In the genomic region with DNA sequence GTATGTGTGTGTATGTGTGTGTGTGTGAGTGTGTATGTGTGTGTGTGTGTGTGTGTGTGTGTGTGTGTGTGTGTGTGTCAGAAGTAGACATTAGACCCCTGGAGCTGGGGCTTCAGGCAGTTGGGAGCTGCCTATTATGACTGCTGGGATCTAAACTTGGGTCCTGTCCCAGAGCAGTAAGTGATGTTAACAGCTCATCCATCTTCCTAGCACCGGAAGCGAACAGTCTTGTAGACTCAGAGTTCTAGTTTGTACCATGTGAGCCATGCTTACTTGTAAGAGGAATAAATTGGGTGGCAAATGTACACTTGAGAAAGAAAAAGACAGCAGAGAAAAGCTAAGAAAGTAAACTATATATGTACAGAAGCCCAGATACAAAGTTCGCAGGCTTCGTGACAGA, we compare ENCODE assay signal across 23 mouse cellular contexts.
A peak's percentile ranks its signal among the peaks of the same experiment; 100 is the strongest.
DNase-seq lines count a peak whose midpoint lies in the region; ATAC-seq and TF ChIP-seq lines count a peak whose summit lies in the region.
"Had no signal": no experiment of that assay in that cellular context is flagged by ENCODE, and none has a peak within 500 bp of the region (broad histone marks: within the 10 kb centered on the region; RNA-seq: fewer than 3 reads in every experiment).

No protein-coding gene starts in this region.

- H3K27ac ChIP-seq in lung, embryonic 15.5 days: peak overlapping the region; percentile 72
- H3K27ac ChIP-seq in lung, postnatal 0 days (ENCODE audit: low read length): no peak overlapping the region
- H3K27ac ChIP-seq: embryonic facial prominence, embryonic 12.5 days; embryonic facial prominence, embryonic 15.5 days; heart, adult 2 months; heart, embryonic 10.5 days; hindbrain, embryonic 12.5 days; hindbrain, embryonic 15.5 days had no signal

- no peaks in the 10 kb centered on the region for H3K27me3 ChIP-seq in lung, embryonic 15.5 days
- H3K27me3 ChIP-seq in lung, postnatal 0 days (replicated peaks; ENCODE audit: insufficient read depth, low read length): no peaks in the 10 kb centered on the region
- H3K27me3 ChIP-seq: embryonic facial prominence, embryonic 12.5 days; embryonic facial prominence, embryonic 15.5 days; hindbrain, embryonic 12.5 days; hindbrain, embryonic 15.5 days had no signal

- peak; percentile 96 for ATAC-seq in lung, embryonic 15.5 days (ENCODE audit: borderline replicate concordance, extremely low read depth, low FRiP score, low TSS enrichment)
- ATAC-seq in lung, postnatal 0 days: peak; percentile 86
- ATAC-seq: CD4-positive, CD25-positive, alpha-beta regulatory T cell, adult 4 months; forebrain, embryonic 14.5 days; forebrain, postnatal 0 days had no signal

- 53% methylated on average over 4 of the region's 4 CpGs for WGBS in lung, embryonic 15.5 days
- 58% methylated on average over 4 of the region's 4 CpGs for WGBS in lung, adult 2 months
- 53% methylated on average over 4 of the region's 4 CpGs for WGBS in lung, postnatal 0 days

- H3K36me3 ChIP-seq in lung, embryonic 15.5 days: no peaks in the 10 kb centered on the region
- no peaks in the 10 kb centered on the region for H3K36me3 ChIP-seq in lung, postnatal 0 days (ENCODE audit: insufficient read depth, low read length)
- H3K36me3 ChIP-seq: embryonic facial prominence, embryonic 12.5 days; embryonic facial prominence, embryonic 15.5 days; heart, embryonic 10.5 days; hindbrain, embryonic 12.5 days; hindbrain, embryonic 15.5 days had no signal

- DNase-seq in lung, adult 2 months: no peak
- DNase-seq in lung, postnatal 0 days (ENCODE audit: low spot score): peak; percentile 75
- peak; percentile 26 for DNase-seq in lung, postnatal 25 days (ENCODE audit: low spot score)
- no peak for DNase-seq in cerebellum, postnatal 10 days
- DNase-seq in thymus, postnatal 0 days (ENCODE audit: low spot score): no peak
- no peak for DNase-seq in embryo, embryonic 11 days
- DNase-seq: adrenal gland, adult 2 months; adrenal gland, postnatal 14 days; cerebellum, adult 11 months; cerebellum, adult 2 months; cerebellum, adult 9-11 months; cerebellum, postnatal 36 days; forebrain, postnatal 0 days; gastrocnemius, postnatal 25 days; heart, adult 2 months had no signal

- no peaks in the 10 kb centered on the region for H3K9me3 ChIP-seq in lung, embryonic 15.5 days
- H3K9me3 ChIP-seq in lung, postnatal 0 days (ENCODE audit: low read length): no peaks in the 10 kb centered on the region
- H3K9me3 ChIP-seq: embryonic facial prominence, embryonic 12.5 days; embryonic facial prominence, embryonic 15.5 days; heart, embryonic 10.5 days; hindbrain, embryonic 12.5 days; hindbrain, embryonic 15.5 days had no signal

- no peak overlapping the region for H3K4me3 ChIP-seq in lung, embryonic 15.5 days
- H3K4me3 ChIP-seq in lung, adult 2 months (replicated peaks; ENCODE audit: extremely low read depth, low read depth, low read length): no peak overlapping the region
- no peak overlapping the region for H3K4me3 ChIP-seq in lung, postnatal 0 days (ENCODE audit: low read depth, low read length)
- H3K4me3 ChIP-seq: embryonic facial prominence, embryonic 12.5 days; embryonic facial prominence, embryonic 15.5 days; heart, adult 2 months; heart, embryonic 10.5 days; hindbrain, embryonic 12.5 days; hindbrain, embryonic 15.5 days had no signal

- 0 out of 2 replicates have a peak, but pooled peaks cover 5% of the 10 kb centered on the region for H3K4me1 ChIP-seq in lung, embryonic 15.5 days
- no peaks in the 10 kb centered on the region for H3K4me1 ChIP-seq in lung, adult 2 months (ENCODE audit: control insufficient read depth, insufficient read depth, low read length)
- no peaks in the 10 kb centered on the region for H3K4me1 ChIP-seq in lung, postnatal 0 days (ENCODE audit: insufficient read depth, low read depth, low read length)
- H3K4me1 ChIP-seq: embryonic facial prominence, embryonic 12.5 days; embryonic facial prominence, embryonic 15.5 days; heart, embryonic 10.5 days; hindbrain, embryonic 12.5 days; hindbrain, embryonic 15.5 days had no signal

- TF ChIP-seq CTCF in lung, adult 2 months (IDR thresholded peaks at IDR 0.05; ENCODE audit: insufficient read depth, low read length): no peak
- TF ChIP-seq CTCF in lung, postnatal 0 days (IDR thresholded peaks at IDR 0.05): no peak

- no peak overlapping the region for H3K4me2 ChIP-seq in lung, embryonic 15.5 days
- no peak overlapping the region for H3K4me2 ChIP-seq in lung, postnatal 0 days (replicated peaks; ENCODE audit: low read depth, low read length)
- H3K4me2 ChIP-seq: embryonic facial prominence, embryonic 12.5 days; embryonic facial prominence, embryonic 15.5 days; hindbrain, embryonic 12.5 days; hindbrain, embryonic 15.5 days had no signal

- no peak overlapping the region for H3K9ac ChIP-seq in lung, embryonic 15.5 days
- no peak overlapping the region for H3K9ac ChIP-seq in lung, postnatal 0 days (replicated peaks; ENCODE audit: low read depth)
- H3K9ac ChIP-seq: embryonic facial prominence, embryonic 12.5 days; embryonic facial prominence, embryonic 15.5 days; forebrain, postnatal 0 days; hindbrain, embryonic 12.5 days; hindbrain, embryonic 15.5 days had no signal

- TF ChIP-seq EP300 in lung, postnatal 0 days (IDR thresholded peaks at IDR 0.05): peak; percentile 20; the same call in 1 of the 2 replicates

- TF ChIP-seq POLR2A in lung, adult 2 months (IDR thresholded peaks at IDR 0.05; ENCODE audit: borderline replicate concordance, extremely low read depth, low read depth, low read length): no peak

Comparison
In these comparisons a context has a peak if more than half of its experiments do, and no peak if none do; other contexts are left out.
1. DNase-seq: peak in lung, postnatal 0 days (single experiment) and lung, postnatal 25 days (single experiment); none in lung, adult 2 months (single experiment), cerebellum, postnatal 10 days (0 of 2), thymus, postnatal 0 days (single experiment) and embryo, embryonic 11 days (single experiment).